Mouse (Mus musculus): ENCODE measurements around the gene Xpnpep3. TPM values are rescaled to one million over a fixed set of nuclear protein-coding genes. Genes with fewer than 3 reads are reported as not detected.
"Not testable (repeated sequence)": the region's sequence is repeated elsewhere in the genome, so short reads cannot be mapped to it uniquely, and the experiment has no call there.

The Xpnpep3 gene
- total and polyA plus RNA-seq, 3 experiments = 5.8 to 12.9 (median 10.8) TPM

- WGBS = 85% methylated on average over 8 of the region's 8 CpGs
- Histone ChIP-seq H3K79me2 (replicated peaks; ENCODE audit: control insufficient read depth, insufficient read depth, low read length) (peaks cover 2% of the 10 kb centered on the region), H3K27ac (no peak overlapping the region), H3K36me3 (ENCODE audit: control insufficient read depth, insufficient read depth, low read length) (peaks cover 14% of the 10 kb centered on the region), H3K27me3 (ENCODE audit: control insufficient read depth, insufficient read depth, low read length) (no peaks in the 10 kb centered on the region), H3K9ac (ENCODE audit: low read depth, low read length) (no peak overlapping the region), H3K4me1 (ENCODE audit: control insufficient read depth, insufficient read depth, low read length) (peaks cover 2% of the 10 kb centered on the region), H3K4me3 (no peak overlapping the region)
- intact Hi-C loops (cut with DNase I) = no loop called here
- no peak for TF ChIP-seq CTCF (IDR thresholded peaks at IDR 0.05)
- no peak for TF ChIP-seq POLR2A (IDR thresholded peaks at IDR 0.05; ENCODE audit: insufficient read depth, low read depth, low read length)
- TF ChIP-seq EP300 (IDR thresholded peaks at IDR 0.05; ENCODE audit: insufficient read depth, low read depth, low read length) = no peak
- DNase-seq = no peak
These were observed 70.8 kb downstream of the Xpnpep3 start for GRCm38 (mm10) chr15:81470735-81471134.

- no peak for DNase-seq
- no peak overlapping the region for H3K9ac ChIP-seq (ENCODE audit: low read depth, low read length)
- TF ChIP-seq EP300 (IDR thresholded peaks at IDR 0.05; ENCODE audit: insufficient read depth, low read depth, low read length) (no peak), POLR2A (IDR thresholded peaks at IDR 0.05; ENCODE audit: insufficient read depth, low read depth, low read length) (no peak), CTCF (IDR thresholded peaks at IDR 0.05) (no peak)
- peaks cover 2% of the 10 kb centered on the region for H3K4me1 ChIP-seq (ENCODE audit: control insufficient read depth, insufficient read depth, low read length)
- WGBS = 83% methylated on average over 5 of the region's 5 CpGs
- H3K79me2 ChIP-seq (replicated peaks; ENCODE audit: control insufficient read depth, insufficient read depth, low read length) = peaks cover 2% of the 10 kb centered on the region; the same call in 1 of the 2 replicates
- no peak overlapping the region for H3K27ac ChIP-seq
- H3K27me3 ChIP-seq (ENCODE audit: control insufficient read depth, insufficient read depth, low read length) = no peaks in the 10 kb centered on the region
- H3K4me3 ChIP-seq = no peak overlapping the region
- intact Hi-C loops (cut with DNase I) = no loop called here
- peaks cover 11% of the 10 kb centered on the region for H3K36me3 ChIP-seq (ENCODE audit: control insufficient read depth, insufficient read depth, low read length)
These were observed 72.3 kb downstream of the Xpnpep3 start for GRCm38 (mm10) chr15:81472256-81472655.

GRCm38 (mm10) chr15:81475654-81476053, 75.7 kb downstream of the Xpnpep3 start:
- no peaks in the 10 kb centered on the region for H3K27me3 ChIP-seq (ENCODE audit: control insufficient read depth, insufficient read depth, low read length)
- H3K9ac ChIP-seq (ENCODE audit: low read depth, low read length) = no peak overlapping the region
- no peak for DNase-seq
- TF ChIP-seq EP300 (IDR thresholded peaks at IDR 0.05; ENCODE audit: insufficient read depth, low read depth, low read length) = no peak
- TF ChIP-seq CTCF (IDR thresholded peaks at IDR 0.05) = peak; percentile 74
- no peaks in the 10 kb centered on the region for H3K4me1 ChIP-seq (ENCODE audit: control insufficient read depth, insufficient read depth, low read length)
- H3K79me2 ChIP-seq (replicated peaks; ENCODE audit: control insufficient read depth, insufficient read depth, low read length) = no peaks in the 10 kb centered on the region
- H3K4me3 ChIP-seq = no peak overlapping the region
- H3K27ac ChIP-seq = no peak overlapping the region
- H3K36me3 ChIP-seq (ENCODE audit: control insufficient read depth, insufficient read depth, low read length) = peaks cover 2% of the 10 kb centered on the region; the same call in 1 of the 2 replicates
- intact Hi-C loops (cut with DNase I) = no loop called here
- 39% methylated on average over 3 of the region's 3 CpGs for WGBS

- H3K79me2 ChIP-seq (replicated peaks; ENCODE audit: control insufficient read depth, insufficient read depth, low read length) = no peaks in the 10 kb centered on the region
- TF ChIP-seq CTCF (IDR thresholded peaks at IDR 0.05) (no peak), POLR2A (IDR thresholded peaks at IDR 0.05; ENCODE audit: insufficient read depth, low read depth, low read length) (no peak)
- DNase-seq = no peak
- H3K9ac ChIP-seq (ENCODE audit: low read depth, low read length) = no peak overlapping the region
- H3K27ac ChIP-seq = no peak overlapping the region
- no peaks in the 10 kb centered on the region for H3K27me3 ChIP-seq (ENCODE audit: control insufficient read depth, insufficient read depth, low read length)
- no peaks in the 10 kb centered on the region; the same call in 1 of the 2 replicates for H3K36me3 ChIP-seq (ENCODE audit: control insufficient read depth, insufficient read depth, low read length)
- no peaks in the 10 kb centered on the region for H3K4me1 ChIP-seq (ENCODE audit: control insufficient read depth, insufficient read depth, low read length)
- intact Hi-C loops (cut with DNase I) = no loop called here
- 7% methylated on average over 2 of the region's 2 CpGs for WGBS
- H3K4me3 ChIP-seq = no peak overlapping the region
These were observed 76.7 kb downstream of the Xpnpep3 start for GRCm38 (mm10) chr15:81476597-81476996.

- TF ChIP-seq EP300 (IDR thresholded peaks at IDR 0.05; ENCODE audit: insufficient read depth, low read depth, low read length) (no peak), POLR2A (IDR thresholded peaks at IDR 0.05; ENCODE audit: insufficient read depth, low read depth, low read length) (no peak), CTCF (IDR thresholded peaks at IDR 0.05) (no peak)
- Histone ChIP-seq H3K4me1 (ENCODE audit: control insufficient read depth, insufficient read depth, low read length) (no peaks in the 10 kb centered on the region), H3K4me3 (no peak overlapping the region), H3K27me3 (ENCODE audit: control insufficient read depth, insufficient read depth, low read length) (no peaks in the 10 kb centered on the region), H3K9ac (ENCODE audit: low read depth, low read length) (no peak overlapping the region), H3K79me2 (replicated peaks; ENCODE audit: control insufficient read depth, insufficient read depth, low read length) (no peaks in the 10 kb centered on the region), H3K27ac (no peak overlapping the region), H3K36me3 (ENCODE audit: control insufficient read depth, insufficient read depth, low read length) (no peaks in the 10 kb centered on the region)
- WGBS = 61% methylated on average over 21 of the region's 21 CpGs
- intact Hi-C loops (cut with DNase I) = no loop called here
- no peak for DNase-seq
These were observed 79.7 kb downstream of the Xpnpep3 start for GRCm38 (mm10) chr15:81479446-81480213.

GRCm38 (mm10) chr15:81480284-81480683, 80.3 kb downstream of the Xpnpep3 start:
- H3K36me3 ChIP-seq (ENCODE audit: control insufficient read depth, insufficient read depth, low read length); intact Hi-C loops (cut with DNase I); H3K79me2 ChIP-seq (replicated peaks; ENCODE audit: control insufficient read depth, insufficient read depth, low read length); H3K27me3 ChIP-seq (ENCODE audit: control insufficient read depth, insufficient read depth, low read length); DNase-seq; H3K27ac ChIP-seq; H3K9ac ChIP-seq (ENCODE audit: low read depth, low read length); H3K4me3 ChIP-seq; H3K4me1 ChIP-seq (ENCODE audit: control insufficient read depth, insufficient read depth, low read length): not testable (repeated sequence)
- WGBS = 75% methylated on average over 3 of the region's 3 CpGs
